Mouse (Mus musculus) left cerebral cortex, adult 9 months (tissue): ENCODE results near the gene Rapgef4.

Source experiments
- DNase-seq, 2 experiments: peaks; one replicate each; pipeline ENCODE4 v3.0.0; 2022; ENCODE audit warnings: low spot score in 2 of 2

Gene Rapgef4

DNA sequence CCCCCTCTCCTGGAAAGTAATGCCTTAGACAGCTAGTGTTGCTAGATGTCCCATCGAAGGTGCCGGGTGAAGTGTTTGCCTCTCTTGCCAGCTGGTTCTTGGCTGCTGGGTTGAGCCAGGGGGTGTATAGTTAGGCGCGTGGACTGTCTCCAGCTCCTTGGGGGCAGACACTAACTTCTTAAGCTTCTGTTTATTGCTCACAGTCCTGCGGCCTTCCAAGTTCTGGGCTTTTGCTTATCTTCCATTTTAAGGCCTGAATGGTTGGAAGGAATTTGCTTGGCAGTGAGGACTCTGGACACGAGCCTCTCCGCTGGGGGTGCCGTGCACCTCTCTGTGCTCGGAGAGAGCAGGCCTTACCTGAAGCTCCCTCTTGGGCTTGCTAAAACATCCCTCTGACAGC lies 249.5 kb downstream of the Rapgef4 start:
- DNase-seq = no peak

DNA sequence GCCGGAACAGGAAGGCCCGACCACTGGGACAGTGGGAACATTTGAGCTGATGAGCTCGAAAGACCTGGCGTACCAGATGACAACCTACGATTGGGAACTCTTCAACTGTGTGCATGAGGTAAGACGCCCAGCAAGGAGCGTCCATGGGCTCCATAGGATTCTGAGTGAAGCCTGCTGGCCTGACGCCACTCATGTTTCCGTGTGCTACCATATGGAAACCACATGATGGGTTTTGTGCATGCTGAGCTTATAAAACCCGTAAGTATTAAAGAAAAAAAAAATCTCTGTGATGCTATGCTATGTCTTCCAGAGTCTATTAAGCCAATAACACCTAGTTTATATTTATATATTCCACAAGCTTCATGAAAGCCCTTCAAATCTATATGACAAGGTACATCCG lies 253.0 kb downstream of the Rapgef4 start:
- DNase-seq = no peak

DNA sequence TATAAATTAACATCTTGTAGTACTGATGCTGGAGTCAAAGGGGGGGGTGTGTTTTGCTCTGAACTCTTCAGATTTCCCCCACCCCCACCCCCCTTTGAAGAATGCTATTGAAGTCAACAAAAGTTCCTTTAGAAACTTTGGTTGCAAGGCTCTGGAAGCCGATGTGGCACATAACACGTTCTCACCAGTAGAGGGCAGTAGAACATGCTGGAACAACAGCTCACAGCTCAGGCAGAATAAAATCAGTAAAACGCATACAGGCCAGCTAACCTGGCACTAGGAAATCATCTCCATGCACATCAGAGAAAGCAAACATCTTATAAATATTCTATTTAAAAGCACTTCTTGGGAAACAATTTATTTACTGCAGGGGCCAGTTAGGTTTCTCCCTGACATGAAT lies 253.9 kb downstream of the Rapgef4 start:
- peak; percentile 58 to 87 for DNase-seq

DNA sequence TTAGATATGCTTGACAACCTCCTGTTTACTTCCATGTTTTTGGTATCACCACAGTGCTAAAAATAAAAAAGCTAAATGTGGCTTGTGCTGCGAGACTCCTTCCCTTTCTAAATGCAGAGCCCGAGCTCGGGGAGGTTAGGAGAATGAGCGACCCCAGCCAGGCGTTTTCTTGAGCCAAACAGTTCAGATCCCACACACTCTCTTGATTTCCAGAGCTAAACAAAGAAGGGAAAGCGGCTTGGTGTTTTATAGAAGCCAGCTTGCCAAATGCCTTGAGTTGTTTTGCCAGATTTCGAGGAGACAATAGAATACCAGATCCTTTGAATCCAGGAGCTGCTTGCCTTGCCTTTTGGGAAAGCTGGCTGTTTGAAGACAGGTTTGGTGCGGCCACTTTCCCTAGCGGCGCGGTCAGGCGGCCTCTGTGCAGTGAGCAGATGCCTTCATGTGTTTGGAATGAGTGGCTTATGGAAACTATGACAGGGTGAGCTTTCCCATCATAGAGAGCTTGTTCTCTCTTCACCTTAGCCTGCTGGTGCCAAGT lies 254.4 kb downstream of the Rapgef4 start:
- peak in 1 of 2 experiments; percentile 28 for DNase-seq

DNA sequence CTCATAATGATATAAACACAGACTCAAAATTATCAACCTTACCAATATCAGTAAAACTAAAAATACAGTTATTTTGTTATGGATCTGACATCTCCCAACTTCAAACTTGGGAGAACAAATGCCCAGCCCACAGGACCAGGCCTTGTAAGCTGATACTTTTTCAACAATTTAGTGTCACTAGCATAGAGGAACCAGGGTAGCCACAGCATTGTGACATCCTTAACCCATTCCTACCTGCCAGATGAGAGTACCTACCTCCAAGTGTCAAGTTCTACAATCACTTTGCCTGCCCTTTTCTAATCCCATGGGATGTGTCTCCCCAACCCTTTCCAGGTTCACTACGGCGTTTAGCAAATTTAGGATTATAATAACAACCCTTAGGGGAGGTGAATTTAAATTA lies 257.4 kb downstream of the Rapgef4 start:
- DNase-seq = no peak

DNA sequence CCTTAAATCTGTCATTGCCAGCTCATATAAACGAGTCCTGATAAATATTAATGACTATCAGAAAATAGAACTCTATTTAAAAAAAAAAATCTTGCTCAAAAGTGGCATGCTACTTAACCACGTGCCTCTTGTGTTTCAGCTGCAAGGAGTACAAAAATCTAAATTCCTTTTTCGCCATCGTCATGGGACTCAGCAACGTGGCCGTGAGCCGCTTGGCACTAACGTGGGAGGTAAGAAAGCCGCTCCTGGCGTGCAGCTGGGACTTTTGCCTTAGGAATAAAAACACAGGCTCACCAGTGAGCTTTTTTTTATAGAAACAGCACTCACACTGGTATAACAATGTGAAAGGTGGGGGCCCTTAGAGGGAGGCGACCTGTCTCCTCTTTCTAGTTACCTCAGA lies 257.9 kb downstream of the Rapgef4 start:
- DNase-seq = peak in 1 of 2 experiments; percentile 24

DNA sequence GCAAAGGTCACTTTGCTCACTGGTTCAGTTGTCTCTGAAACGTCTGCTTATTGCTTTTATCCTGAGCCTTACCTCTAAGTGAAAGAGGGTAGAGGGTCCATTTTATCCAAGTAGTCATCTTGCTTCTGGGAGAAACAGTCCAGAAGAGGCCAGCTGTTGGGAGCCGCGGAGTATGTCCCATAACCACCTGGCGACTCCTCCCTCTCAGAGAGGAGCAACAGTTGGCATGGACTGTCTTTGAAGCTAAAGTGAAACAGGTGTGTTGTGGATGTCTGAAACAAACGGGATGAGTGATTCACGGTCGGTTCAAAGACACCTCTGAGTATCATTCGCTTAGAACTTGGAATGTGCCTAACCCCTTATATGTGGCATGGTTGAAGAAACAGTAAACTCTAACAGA lies 258.4 kb downstream of the Rapgef4 start:
- no peak for DNase-seq

DNA sequence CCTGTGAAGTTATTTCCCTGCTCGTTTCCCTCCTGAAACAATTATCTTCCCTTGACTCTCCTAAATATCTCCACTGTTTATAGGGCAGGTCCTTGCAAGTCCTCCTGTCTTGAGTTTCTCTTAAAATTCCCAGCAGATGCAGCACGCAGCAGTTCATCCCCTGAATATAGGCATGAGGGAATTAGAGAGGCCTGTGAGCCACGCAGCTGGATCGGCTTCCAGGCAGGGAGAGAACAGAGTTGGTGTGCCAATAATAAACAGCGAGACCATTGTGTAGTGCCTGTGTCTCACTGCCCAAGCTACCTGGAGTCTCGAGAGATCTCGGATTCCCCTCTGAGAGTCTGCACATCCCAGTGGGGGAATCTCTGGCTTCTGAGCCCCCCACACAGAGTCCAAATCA lies 259.0 kb downstream of the Rapgef4 start:
- DNase-seq = no peak

DNA sequence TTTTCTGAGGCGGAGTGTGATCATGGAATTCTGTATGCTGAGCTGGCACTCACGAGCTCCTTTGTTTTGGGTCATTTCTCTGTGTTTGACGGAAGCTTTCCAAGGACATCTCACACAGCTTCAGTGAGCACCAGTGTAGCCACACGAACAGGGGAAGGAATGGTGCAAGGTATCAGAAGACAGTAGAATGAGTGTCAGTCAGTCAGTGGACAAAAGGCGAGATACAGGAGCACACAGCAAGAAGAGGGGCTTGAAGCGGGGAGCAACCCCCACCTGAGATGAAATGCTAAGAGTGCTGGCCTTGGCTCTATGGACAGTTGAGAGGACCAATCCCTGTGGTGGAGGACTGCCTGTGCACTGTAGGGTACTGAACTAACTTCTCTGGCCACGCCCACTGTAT lies 259.7 kb downstream of the Rapgef4 start:
- no peak for DNase-seq

DNA sequence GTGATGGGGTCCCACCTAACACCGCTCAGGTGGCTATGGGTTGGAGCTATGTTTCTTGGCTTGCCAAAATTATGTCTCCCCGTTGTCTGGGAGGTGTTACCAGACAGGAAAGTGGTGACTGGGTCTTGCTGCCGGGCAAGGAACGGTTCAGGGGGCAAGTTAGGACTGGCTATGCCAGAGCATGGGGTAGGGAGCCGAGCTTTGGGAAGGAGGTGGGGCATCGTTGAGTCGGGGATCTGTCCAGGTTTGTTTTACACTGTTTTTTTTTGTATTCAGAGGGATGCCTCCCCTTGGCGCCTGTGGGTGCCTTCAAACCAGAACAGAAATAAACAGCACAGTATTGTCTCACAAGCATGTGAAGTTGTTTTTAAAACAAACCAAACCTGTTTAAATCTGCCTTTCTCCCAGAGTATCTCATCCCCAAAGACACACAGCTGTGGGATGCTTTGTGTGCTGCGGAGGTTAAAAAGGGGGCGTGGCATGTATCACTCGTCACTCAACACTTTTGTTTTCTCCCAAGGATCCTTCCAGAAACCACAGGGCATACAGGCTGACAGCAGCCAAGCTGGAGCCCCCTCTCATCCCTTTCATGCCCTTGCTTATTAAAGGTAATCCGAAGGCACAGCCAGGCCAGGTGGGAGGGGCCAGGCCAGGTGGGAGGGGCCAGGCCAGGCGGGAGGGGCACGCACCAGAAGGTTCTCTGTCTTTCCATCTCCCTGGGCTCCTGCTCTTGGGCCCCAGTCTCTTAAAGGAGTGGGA lies 260.9 kb downstream of the Rapgef4 start:
- DNase-seq = no peak

DNA sequence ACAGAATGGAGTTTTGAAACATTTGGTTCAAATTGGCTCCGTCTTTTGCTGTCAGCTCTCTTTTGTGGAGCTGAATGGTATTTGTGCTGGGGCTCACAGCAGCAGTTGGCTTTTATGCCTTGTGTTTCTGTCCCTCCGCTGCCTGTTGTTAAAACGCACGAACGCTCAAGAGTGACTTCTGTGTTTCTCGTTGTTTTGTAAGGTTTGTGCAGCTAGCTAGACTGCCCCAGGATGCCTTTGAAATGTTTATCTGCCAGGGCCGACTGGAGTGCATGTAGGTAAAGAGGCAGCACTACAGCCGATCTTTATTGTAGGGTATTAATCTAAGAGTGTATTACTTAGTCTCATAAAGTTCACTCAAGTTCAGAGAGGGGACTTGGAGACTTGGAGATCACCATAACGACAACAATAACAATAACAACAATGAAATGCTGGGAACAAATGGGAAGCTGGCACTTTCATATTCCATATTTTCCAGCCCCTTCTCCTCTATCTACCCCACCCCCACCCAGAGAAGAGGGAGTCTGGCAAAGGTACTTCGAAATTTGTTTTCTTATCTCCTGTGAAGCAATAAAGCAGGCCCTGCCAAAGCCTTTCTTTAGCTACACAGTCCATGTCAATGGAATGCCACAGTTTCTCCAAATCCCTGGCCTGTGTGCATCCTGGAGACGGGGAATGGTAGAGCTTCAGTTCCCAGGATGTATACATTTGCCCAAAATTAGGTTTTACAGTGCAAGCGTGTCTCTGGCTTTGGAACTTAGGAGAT lies 262.1 kb downstream of the Rapgef4 start:
- DNase-seq = no peak

DNA sequence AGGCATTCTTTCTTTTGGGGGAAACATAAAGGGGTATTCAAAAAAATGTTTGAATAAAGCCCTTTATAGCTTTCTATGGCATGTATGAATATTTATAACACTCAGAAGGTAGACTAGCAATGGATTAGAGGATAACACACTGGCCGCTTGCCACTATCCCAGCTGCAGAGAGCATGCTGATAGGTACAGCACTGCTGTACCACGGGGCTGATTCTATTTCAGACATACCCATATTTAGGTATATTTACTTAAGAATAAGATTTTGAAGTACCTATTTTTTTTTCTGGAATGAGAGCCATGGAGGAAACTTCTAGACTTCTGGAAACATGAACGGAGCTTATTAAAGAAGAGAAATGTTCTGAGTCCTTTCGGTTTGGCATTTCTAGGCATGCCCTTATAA lies 264.6 kb downstream of the Rapgef4 start:
- no peak for DNase-seq

DNA sequence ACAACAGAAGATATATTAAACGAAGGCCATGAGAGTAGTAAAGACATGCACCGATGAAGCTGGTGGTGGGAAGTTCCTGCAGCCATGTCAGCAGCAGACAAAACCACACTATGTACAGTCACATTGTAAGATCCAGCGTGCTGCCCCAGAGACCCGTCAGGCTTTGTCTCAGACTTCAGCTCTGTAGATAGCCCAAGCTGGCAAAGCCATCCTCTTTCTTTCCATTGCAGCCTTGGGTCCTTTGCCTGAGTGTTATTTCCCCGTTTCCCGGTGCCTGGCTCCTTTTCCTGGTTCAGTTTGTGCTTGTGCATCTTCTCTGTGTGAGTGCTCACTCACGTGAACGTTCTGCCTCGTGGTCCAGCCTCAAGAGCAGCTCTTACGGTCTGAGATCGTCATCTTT lies 265.3 kb downstream of the Rapgef4 start:
- DNase-seq = no peak

DNA sequence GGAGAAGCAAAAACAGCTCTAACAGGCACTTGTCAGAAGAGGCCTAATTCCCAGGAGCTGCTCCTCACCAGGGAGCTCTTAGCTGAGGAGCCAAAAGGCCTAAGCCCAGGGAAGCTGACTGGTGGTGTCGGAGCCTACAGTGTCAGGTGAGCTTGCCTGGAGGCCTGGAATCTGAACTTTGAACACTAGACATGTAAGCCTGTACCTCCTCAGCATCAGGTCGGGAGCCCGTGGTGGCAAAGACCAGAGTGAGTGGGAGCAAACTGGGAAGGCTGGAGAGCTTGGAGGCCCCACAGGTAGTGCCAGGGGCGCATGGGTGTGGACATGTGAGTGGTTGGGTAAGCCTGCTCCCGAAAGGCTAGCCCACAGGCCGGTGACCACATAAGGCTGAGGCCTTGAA lies 266.8 kb downstream of the Rapgef4 start:
- DNase-seq = no peak

DNA sequence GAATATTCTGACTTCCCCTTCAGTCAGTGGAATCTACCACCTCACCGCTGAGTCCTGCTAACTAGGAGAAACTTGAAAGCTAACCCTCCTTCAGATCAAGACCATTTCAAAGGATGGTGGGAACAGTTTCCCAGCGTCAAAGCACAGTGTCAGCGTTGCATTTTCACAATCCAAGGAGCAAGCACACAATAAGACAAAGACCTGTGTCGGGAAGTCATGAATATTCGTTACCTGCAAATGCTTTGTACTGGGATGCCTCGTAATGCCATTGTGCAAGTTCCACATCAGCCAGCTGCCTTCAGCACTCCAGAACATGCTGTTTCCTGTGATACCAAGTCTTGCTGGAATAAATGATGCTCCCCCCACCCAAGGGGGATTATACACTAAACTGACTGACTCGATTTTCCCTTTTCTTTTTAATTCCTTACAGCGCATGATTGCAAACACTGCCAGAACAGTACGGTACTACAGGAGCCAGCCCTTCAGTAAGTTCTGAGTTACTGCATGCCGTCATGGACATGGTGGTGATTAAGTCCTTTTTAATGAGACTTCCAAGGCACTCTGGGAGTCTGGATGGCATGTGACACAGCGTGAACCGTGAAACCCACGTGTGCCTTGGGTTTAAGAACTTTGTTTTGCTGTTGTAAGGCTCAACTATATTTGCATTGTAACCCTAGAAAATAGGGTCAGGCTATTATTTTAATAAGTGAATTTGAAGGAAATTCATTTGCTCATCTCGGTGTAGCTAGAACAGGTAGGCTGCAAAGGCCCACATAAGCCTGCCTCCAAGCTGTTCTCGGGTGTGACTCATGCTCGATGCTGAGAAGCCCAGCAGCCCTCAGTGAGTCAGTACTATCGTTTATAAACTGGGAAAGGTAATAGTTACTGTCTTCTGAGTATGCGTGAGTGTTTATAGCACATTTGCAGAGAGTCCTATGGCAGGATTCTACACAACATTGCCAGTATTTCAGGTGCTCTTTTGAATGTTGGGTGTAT lies 271.8 kb downstream of the Rapgef4 start:
- DNase-seq = peak in 1 of 2 experiments; percentile 41

DNA sequence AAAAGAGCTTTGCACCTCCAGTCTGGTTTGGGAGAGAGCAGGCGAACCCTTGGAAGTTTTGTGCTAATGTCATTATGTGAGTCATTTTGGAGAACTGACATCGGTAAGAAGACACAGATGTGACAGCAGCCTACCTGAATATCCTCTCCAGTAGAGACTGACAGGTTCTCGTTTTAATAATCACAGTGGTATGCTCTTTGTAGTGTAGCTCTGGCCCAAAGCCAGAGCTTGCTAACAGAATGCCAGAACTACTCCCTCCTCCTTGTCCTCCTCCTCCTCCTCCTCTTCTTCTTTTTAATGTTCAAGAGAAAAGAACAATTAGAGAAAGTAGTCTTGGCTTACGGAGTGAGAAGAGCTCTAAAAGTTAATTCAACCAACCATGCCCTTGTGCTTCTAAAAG lies 272.8 kb downstream of the Rapgef4 start:
- peak in 1 of 2 experiments; percentile 51 for DNase-seq

DNA sequence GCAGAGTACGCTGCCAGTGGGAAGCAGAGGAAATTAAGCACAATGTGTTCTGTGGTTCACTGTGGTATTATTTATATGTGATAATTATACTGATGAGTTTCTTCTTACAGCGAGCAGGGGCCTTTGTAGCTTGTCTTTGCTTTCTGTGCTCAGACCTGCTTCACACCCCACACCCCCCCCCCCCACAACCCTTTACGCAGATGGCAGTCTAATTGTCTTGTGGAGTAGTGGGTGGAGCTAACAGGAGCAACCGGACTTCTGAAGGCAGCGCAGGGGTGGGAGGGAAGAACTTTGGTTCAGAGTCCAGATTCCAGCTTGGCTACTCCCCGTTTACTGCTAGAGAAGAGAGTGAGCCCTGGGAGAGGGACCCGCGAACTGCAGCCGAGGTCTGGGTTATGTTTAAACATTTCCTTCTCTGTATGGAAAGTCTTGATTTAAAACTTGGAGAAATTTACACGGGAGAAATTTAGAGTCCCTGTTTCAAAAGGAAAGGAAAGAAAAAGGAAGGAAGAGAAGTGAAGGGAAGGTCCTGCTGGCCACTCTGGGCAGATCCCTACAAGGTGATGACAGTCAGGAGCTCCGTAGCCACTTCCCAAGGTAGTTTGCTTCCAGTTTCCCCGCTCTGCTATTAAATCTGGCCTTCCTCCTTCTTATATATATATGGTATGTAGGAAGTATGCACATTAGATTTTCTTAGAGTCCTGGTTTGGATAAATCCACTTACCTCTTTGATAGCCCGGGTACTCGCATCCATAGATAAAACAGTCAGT lies 274.0 kb downstream of the Rapgef4 start:
- no peak for DNase-seq

DNA sequence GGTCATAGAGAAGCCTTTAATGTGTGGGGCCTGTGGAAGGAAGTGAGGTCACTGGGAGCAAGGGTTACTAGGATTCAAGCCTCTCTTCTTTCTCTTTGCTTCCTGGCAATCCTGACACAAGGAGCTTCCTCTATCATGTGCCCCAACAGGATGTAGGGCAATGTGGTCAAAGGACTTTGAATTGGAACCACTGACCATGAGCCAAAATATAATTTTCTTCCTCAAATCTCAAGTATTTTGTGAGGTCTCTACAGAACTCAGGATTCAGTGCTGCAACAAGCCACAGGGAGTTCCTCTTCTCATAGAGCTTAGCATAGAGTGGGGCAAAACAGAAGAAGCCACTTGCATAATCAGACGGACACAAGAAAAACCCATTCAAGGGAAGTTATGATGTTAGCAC lies 279.7 kb downstream of the Rapgef4 start:
- no peak for DNase-seq

DNA sequence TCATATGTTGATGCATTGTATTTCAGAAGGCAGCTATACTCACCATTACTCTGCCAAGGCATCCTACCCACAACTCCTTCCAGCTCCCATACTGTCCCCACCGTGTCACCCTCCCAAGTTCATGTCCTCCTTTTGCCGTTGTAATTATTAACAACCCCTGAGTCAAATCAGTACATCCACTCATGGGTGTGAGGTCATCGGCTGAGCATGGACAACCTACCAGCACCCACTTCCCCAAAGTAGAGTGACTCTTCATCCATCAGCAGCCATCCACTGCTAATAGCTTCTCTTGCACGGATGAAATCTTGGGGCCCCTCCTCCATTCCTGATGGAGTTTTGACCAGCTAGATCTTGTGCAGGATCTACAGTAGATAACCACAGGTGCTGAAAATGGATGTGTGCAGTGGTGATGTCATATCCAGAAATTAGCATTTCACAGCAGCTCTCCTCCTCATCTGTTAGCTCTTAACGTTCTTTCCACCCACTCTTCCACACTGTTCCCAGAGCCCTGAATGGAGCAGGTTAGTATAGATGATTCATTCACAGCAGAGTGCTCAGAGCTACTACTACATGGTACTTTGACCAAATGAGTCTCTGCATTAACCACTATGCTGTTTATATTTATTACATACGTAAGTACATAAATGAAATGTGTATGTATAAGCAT lies 281.9 kb downstream of the Rapgef4 start:
- DNase-seq = no peak

DNA sequence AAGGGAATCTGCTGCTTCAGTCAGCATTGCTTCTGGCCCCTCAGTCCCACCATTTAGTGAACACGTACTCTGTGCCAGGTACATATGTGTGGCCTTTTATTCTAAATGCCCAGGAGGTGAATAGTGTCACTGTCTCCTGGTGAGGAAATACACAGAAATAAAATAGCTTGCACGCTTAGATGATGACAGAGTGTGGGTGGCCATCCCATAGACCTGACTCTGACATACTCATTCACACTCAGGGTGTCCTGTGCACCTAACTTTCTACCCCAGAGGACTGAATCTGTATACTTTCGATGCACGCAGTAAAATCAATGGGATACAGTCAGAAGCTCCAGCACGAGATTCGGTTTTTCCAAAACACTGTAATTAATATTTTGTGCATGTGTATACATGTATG lies 286.4 kb downstream of the Rapgef4 start:
- no peak for DNase-seq
